Mouse (Mus musculus): Measurements from ENCODE around the gene Xkr7.

DNA sequence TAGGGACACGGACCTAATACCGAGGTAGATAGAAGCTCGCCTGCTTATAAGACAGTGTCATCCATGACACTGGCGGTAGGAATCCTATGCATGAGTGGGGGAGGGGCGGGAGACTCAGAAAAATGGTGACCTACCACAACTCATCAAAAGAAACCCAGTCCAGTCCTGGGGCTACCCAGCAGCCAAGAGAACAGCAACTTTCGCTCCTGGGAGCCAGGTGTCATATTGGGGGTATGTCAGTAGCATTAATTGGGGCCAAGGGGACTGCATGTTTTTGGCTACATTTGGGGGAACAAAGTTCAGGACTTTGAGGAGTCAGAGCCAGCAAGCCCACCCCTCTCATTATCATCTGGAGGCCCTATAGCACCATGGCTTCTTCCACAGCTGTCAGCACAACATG lies 19.4 kb downstream of the Xkr7 start:
- TF ChIP-seq CTCF (IDR thresholded peaks at IDR 0.05) = no peak
- TF ChIP-seq POLR2A (IDR thresholded peaks at IDR 0.05; ENCODE audit: insufficient read depth, low read depth, low read length) = no peak
- TF ChIP-seq EP300 (IDR thresholded peaks at IDR 0.05; ENCODE audit: insufficient read depth, low read depth, low read length) = no peak

Data from heart, adult 2 months (tissue).